Mouse (Mus musculus): Measurements from ENCODE around the gene Cd300ld2.
"Not testable (repeated sequence)": the region's sequence is repeated elsewhere in the genome, so short reads cannot be mapped to it uniquely, and the experiment has no call there.

GRCm38 (mm10) chr11:115016093-115016492 lies at the start of gene Cd300ld2:
- not testable (repeated sequence) for TF ChIP-seq CTCF, EP300 (IDR thresholded peaks at IDR 0.05; ENCODE audit: low read depth)

Measured in heart, postnatal 0 days (tissue).